Mouse (Mus musculus) G1E (cell line): Measurements from ENCODE around the gene Gm12166.

Experiments used
- CTCF ChIP-seq: IDR thresholded peaks from 2 replicates; pipeline ENCODE4 v1.5.1; 2012; ENCODE audit warnings: low read depth, low read length, inconsistent platforms, mixed read lengths
- GATA1 ChIP-seq: IDR thresholded peaks from 2 replicates; pipeline ENCODE4 v1.6.1; 2012; ENCODE audit warnings: borderline replicate concordance, low read length, inconsistent platforms, mixed read lengths
- GATA2 ChIP-seq: IDR thresholded peaks from 2 replicates; pipeline ENCODE4 v1.6.1; 2012; ENCODE audit warnings: low read depth, low read length, inconsistent platforms, borderline replicate concordance
- POLR2AphosphoS5 ChIP-seq: IDR thresholded peaks from 2 replicates; pipeline ENCODE4 v1.6.1; 2012; ENCODE audit warnings: low read depth, low read length, inconsistent platforms; ENCODE audit not compliant: insufficient replicate concordance
- TAL1 ChIP-seq: conservative IDR thresholded peaks from 2 replicates; pipeline ENCODE4 v1.6.1; 2012; ENCODE audit warnings: low read depth, low read length, inconsistent platforms, mixed read lengths

- TF ChIP-seq CTCF (no peak), POLR2AphosphoS5 (no peak), TAL1 (no peak), GATA2 (no peak), GATA1 (no peak)
Observed at GRCm38 (mm10) chr11:46089081-46089713, 37.1 kb upstream of the Gm12166 start.
